Mouse (Mus musculus) granulocyte monocyte progenitor cell, adult 5-6 weeks (primary cell): ENCODE results near the gene Samd1. TPM values are rescaled to one million over a fixed set of nuclear protein-coding genes. Genes with fewer than 3 reads are reported as not detected.

Source experiments
- ATAC-seq: replicated peaks from 2 replicates; pipeline ENCODE4 v1.8.0; 2016; ENCODE audit warnings: mild to moderate bottlenecking, moderate TSS enrichment, inconsistent platforms; ENCODE audit not compliant: poor library complexity, severe bottlenecking
- total RNA-seq, 2 experiments: library from RNA; stranded (forward) in 1 of 2; stranded (reverse) in 1 of 2; fragments of 200-712, 200-1000 nt in 1 of 2; fragments of >200 nt in 1 of 2; fragmentation: Nextera tagmentation in 1 of 2; gene quantifications; 2 replicates each; pipeline ENCODE4 v1.2.3; 2014 to 2017

The Samd1 gene
- total RNA-seq, 2 experiments from 2014 or later, result 58.8 to 60.0 TPM

- no peak for ATAC-seq
Observed at GRCm38 (mm10) chr8:84044900-84045299, 47.4 kb downstream of the Samd1 start, which contains the start of gene Rln3. Rln3 (minus strand) TSS chr8:84045000.

GRCm38 (mm10) chr8:84046505-84046904, 49.0 kb downstream of the Samd1 start:
- ATAC-seq, result no peak

GRCm38 (mm10) chr8:84048171-84048570, 50.7 kb downstream of the Samd1 start:
- ATAC-seq, result no peak

Other genes starting within 250 kb of the Samd1 start
- 1.4 and 2.4 TPM in 2 replicates for gene Adgrl1, start 97.6 kb upstream of the Samd1 start, total RNA-seq (2014; fragmentation: Nextera tagmentation)
- gene Adgrl1, start 97.6 kb upstream of the Samd1 start, total RNA-seq (2017), result 2.4 and 3.6 TPM in 2 replicates
- not detected in 2 replicates for gene Gm10644, start 42.5 kb upstream of the Samd1 start, total RNA-seq (2014; fragmentation: Nextera tagmentation)
- gene Gm10644, start 42.5 kb upstream of the Samd1 start, total RNA-seq (2017), result not detected in 2 replicates
- 36.8 and 53.8 TPM in 2 replicates for gene Asf1b, start 42.2 kb upstream of the Samd1 start, total RNA-seq (2014; fragmentation: Nextera tagmentation)
- gene Asf1b, start 42.2 kb upstream of the Samd1 start, total RNA-seq (2017), result 29.8 and 33.2 TPM in 2 replicates
- 36.4 and 39.3 TPM in 2 replicates for gene Prkaca, start 24.7 kb upstream of the Samd1 start, total RNA-seq (2014; fragmentation: Nextera tagmentation)
- 18.2 and 20.3 TPM in 2 replicates for gene Prkaca, start 24.7 kb upstream of the Samd1 start, total RNA-seq (2017)
- gene 1700067K01Rik, start 3.8 kb downstream of the Samd1 start, total RNA-seq (2014; fragmentation: Nextera tagmentation), result 2.3 TPM in 1 of 2 replicates, not detected in the other
- not detected in 2 replicates for gene 1700067K01Rik, start 3.8 kb downstream of the Samd1 start, total RNA-seq (2017)
- gene 2210011C24Rik, start 14.5 kb downstream of the Samd1 start, total RNA-seq (2014; fragmentation: Nextera tagmentation), result not detected in 2 replicates
- gene 2210011C24Rik, start 14.5 kb downstream of the Samd1 start, total RNA-seq (2017), result not detected in 2 replicates
- not detected in 2 replicates for gene Palm3, start 23.8 kb downstream of the Samd1 start, total RNA-seq (2014; fragmentation: Nextera tagmentation)
- gene Palm3, start 23.8 kb downstream of the Samd1 start, total RNA-seq (2017), result not detected in 2 replicates
- 0.88 and 0.90 TPM in 2 replicates for gene Il27ra, start 44.9 kb downstream of the Samd1 start, total RNA-seq (2014; fragmentation: Nextera tagmentation)
- gene Il27ra, start 44.9 kb downstream of the Samd1 start, total RNA-seq (2017), result 1.4 and 1.9 TPM in 2 replicates
- not detected in 2 replicates for gene Rln3, start 47.3 kb downstream of the Samd1 start, total RNA-seq (2014; fragmentation: Nextera tagmentation)
- gene Rln3, start 47.3 kb downstream of the Samd1 start, total RNA-seq (2017), result not detected in 2 replicates
- gene Gm10643, start 67.5 kb downstream of the Samd1 start, total RNA-seq (2014; fragmentation: Nextera tagmentation), result 0.90 and 1.5 TPM in 2 replicates
- 0.34 and 1.8 TPM in 2 replicates for gene Gm10643, start 67.5 kb downstream of the Samd1 start, total RNA-seq (2017)
- gene Rfx1, start 69.2 kb downstream of the Samd1 start, total RNA-seq (2014; fragmentation: Nextera tagmentation), result 6.9 and 13.6 TPM in 2 replicates
- 3.1 and 4.3 TPM in 2 replicates for gene Rfx1, start 69.2 kb downstream of the Samd1 start, total RNA-seq (2017)
- gene Dcaf15, start 107.1 kb downstream of the Samd1 start, total RNA-seq (2014; fragmentation: Nextera tagmentation), result 19.9 and 23.9 TPM in 2 replicates
- 15.2 and 16.9 TPM in 2 replicates for gene Dcaf15, start 107.1 kb downstream of the Samd1 start, total RNA-seq (2017)
- gene Podnl1, start 128.3 kb downstream of the Samd1 start, total RNA-seq (2014; fragmentation: Nextera tagmentation), result 0.41 TPM in 1 of 2 replicates, not detected in the other
- 0.26 TPM in 1 of 2 replicates, not detected in the other for gene Podnl1, start 128.3 kb downstream of the Samd1 start, total RNA-seq (2017)
- gene Cc2d1a, start 150.3 kb downstream of the Samd1 start, total RNA-seq (2014; fragmentation: Nextera tagmentation), result 11.8 and 13.5 TPM in 2 replicates
- gene Cc2d1a, start 150.3 kb downstream of the Samd1 start, total RNA-seq (2017), result 4.2 and 9.0 TPM in 2 replicates
- 1.2 TPM in 1 of 2 replicates, not detected in the other for gene 4930432K21Rik, start 150.4 kb downstream of the Samd1 start, total RNA-seq (2014; fragmentation: Nextera tagmentation)
- gene 4930432K21Rik, start 150.4 kb downstream of the Samd1 start, total RNA-seq (2017), result 1.2 and 1.8 TPM in 2 replicates
- gene Nanos3, start 187.5 kb downstream of the Samd1 start, total RNA-seq (2014; fragmentation: Nextera tagmentation), result 3.5 and 9.6 TPM in 2 replicates
- not detected in 2 replicates for gene Nanos3, start 187.5 kb downstream of the Samd1 start, total RNA-seq (2017)
- gene Zswim4, start 239.4 kb downstream of the Samd1 start, total RNA-seq (2014; fragmentation: Nextera tagmentation), result 4.6 and 8.1 TPM in 2 replicates
- gene Zswim4, start 239.4 kb downstream of the Samd1 start, total RNA-seq (2017), result 4.5 and 4.8 TPM in 2 replicates